Mouse (Mus musculus) lung, adult 2 months (tissue): ENCODE measurements around the gene Wfdc5. TPM values are rescaled to one million over a fixed set of nuclear protein-coding genes. Genes with fewer than 3 reads are reported as not detected.

Experiments used
- DNase-seq: peaks from one replicate; pipeline ENCODE4 v3.0.0; 2022
- H3K4me1 ChIP-seq: fragments of 200-500 bp; 2 replicates; pipeline ENCODE4 v1.6.1; 2011; ENCODE audit warnings: low read length; ENCODE audit not compliant: control insufficient read depth, insufficient read depth
- H3K4me3 ChIP-seq: fragments of 200-500 bp; replicated peaks from 2 replicates; pipeline ENCODE3; 2011; ENCODE audit warnings: low read depth, mild to moderate bottlenecking, control low read depth, low read length; ENCODE audit errors: extremely low read depth
- CTCF ChIP-seq: fragments of 200-500 bp; IDR thresholded peaks from 2 replicates; pipeline ENCODE4 v1.5.1; 2011; ENCODE audit warnings: mild to moderate bottlenecking, low read length, control low read depth; ENCODE audit not compliant: insufficient read depth
- POLR2A ChIP-seq: fragments of 200-500 bp; IDR thresholded peaks from 2 replicates; pipeline ENCODE4 v1.6.1; 2011; ENCODE audit warnings: low read depth, mild to moderate bottlenecking, control low read depth, low read length, borderline replicate concordance; ENCODE audit errors: extremely low read depth
- WGBS: fragments of 180-500 bp; shearing (Covaris S2); methylation state at CpG from one replicate; pipeline ENCODE4 v1.1.7; 2018; 5-methylcytosine and 5-hydroxymethylcytosine counted together
- polyA plus RNA-seq: library from polyadenylated mRNA; depleted of rRNA; stranded (reverse); fragments of >200 nt; gene quantifications from 2 replicates; pipeline ENCODE4 v1.2.3, GENCODE M21; 2012; rRNA removed

Wfdc5 gene
- polyA plus RNA-seq, 1 experiment, result 16.2 TPM

DNA sequence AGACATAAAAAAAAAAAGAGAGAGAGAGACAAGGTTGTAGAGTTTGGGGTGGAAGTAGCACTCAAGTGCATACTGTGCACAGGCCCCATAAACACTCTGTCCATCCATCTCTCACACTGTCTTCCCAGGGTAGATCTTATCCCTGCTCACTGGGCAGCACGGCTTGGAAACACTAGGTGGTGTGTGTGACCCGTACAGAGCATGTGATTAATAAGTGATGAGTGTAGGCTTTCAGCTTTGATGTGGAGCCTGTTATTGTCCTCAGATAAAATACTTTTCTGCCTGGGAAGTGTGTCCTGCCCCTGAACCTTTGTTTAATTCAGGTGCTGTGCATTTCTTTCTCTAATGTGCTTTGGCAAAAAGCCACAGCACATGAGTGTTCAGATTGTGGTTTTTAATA lies 46.1 kb downstream of the Wfdc5 start:
- H3K4me1 ChIP-seq, result peaks cover 7% of the 10 kb centered on the region; the same call in 1 of the 2 replicates
- TF ChIP-seq POLR2A (no peak), CTCF (0 out of 2 replicates have a peak, but pooled peaks have one; percentile 8)
- no peak for DNase-seq
- no peak overlapping the region for H3K4me3 ChIP-seq
- WGBS, result 32% methylated on average over 2 of the region's 2 CpGs

DNA sequence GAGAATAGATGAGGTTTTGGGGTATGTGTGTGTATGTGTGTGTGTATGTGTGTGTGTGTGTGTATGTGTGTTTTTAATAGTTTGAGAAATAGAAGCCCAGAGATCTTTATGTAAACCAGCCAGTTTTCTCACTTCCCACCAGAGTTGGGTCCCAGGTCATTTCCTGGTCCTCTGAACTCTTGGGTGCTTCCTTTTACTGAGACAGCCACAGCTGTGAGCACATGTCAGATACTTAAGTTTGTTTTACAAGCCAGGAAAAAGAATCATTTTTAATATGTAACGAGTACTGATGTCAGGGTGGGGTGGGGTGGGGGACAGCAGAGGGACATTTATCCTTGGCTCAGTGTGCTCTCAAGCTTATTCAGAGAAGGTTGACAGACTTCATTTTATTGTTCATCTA lies 47.2 kb downstream of the Wfdc5 start:
- WGBS, result 52% methylated on average over 1 of the region's 1 CpGs
- DNase-seq, result no peak
- peaks cover 7% of the 10 kb centered on the region; the same call in 1 of the 2 replicates for H3K4me1 ChIP-seq
- no peak overlapping the region for H3K4me3 ChIP-seq
- TF ChIP-seq POLR2A, result no peak
- no peak for TF ChIP-seq CTCF

DNA sequence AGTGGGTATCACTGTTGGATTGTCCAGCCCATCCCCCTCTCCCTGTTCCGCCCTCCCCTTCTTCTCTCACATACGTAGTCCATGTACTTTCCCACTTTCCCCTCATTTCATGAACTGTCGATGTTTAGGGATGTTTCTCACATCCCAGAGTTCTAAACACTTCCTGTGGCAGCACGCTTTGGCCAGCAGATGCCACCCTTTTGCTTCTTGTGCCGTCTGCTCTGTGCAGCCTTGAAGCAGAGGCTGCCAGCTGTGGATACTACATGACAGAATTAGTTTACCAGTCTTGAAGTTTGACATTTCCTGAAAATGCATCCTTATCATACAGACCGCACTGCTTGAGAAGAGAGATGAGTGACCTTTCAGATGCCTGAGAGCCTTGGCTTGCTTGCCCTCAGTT lies 48.0 kb downstream of the Wfdc5 start:
- TF ChIP-seq CTCF (peak; percentile 51), POLR2A (no peak)
- 49% methylated on average over 6 of the region's 6 CpGs for WGBS
- DNase-seq, result no peak
- H3K4me1 ChIP-seq, result peaks cover 3% of the 10 kb centered on the region; the same call in 1 of the 2 replicates
- no peak overlapping the region for H3K4me3 ChIP-seq

DNA sequence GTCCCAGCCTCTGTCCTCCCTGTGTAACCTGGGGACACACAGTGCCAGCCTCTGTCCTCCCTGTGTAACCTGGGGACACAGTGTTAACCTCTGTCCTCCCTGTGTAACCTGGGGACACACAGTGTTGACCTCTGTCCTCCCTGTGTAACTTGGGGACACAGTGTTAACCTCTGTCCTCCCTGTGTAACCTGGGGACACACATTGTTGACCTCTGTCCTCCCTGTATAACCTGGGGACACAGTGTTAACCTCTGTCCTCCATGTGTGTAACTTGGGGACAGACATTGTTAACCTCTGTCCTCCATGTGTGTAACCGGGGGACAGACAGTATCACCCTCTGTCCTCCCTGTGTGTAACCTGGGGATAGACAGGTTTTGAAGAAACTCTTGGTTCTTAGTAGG lies 51.0 kb downstream of the Wfdc5 start:
- 97% methylated on average over 1 of the region's 1 CpGs for WGBS
- no peak for DNase-seq
- no peak for TF ChIP-seq CTCF
- TF ChIP-seq POLR2A, result no peak
- no peak overlapping the region for H3K4me3 ChIP-seq
- peaks cover 6% of the 10 kb centered on the region; the same call in 1 of the 2 replicates for H3K4me1 ChIP-seq

DNA sequence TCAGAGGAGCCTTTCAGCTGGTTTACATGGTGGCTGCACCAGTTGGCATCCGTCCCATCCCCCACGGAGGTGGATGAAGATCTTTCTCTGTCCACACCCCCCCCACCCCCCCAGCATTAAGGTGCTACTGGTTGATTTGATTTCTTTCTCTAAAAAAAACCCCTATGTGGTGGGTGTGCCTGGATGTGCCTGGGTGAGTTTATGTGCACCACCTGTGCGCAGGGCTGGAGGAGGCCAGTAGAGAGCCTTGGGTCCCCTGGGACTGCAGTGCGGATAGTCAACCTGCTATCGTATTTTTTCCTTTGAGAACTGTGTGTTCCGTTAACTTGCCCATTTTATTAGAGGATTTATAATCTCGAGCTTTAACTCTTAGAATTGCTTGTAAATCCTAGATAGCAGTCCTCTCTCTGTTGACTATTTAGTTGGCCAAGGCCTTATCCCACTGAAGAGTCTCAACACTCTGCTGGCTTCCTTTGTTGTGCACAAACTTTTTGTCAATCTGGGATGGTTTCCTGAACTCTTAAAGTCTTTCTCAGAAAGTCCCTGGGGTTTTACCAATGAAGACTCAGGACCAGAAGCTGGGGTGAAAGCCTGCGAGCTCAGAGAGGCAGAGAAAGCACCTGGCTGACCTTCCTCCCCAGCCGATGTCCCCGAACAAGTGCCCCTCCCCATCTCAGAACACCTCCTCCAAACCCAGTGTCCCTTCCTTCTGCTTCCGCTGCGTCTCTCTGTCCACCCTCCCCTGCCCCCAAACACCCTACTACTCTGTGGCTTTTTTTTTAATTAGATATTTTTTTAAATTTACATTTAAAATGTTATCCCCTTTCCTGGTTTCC lies 53.7 kb downstream of the Wfdc5 start:
- no peak for DNase-seq
- H3K4me3 ChIP-seq, result no peak overlapping the region
- H3K4me1 ChIP-seq, result peaks cover 3% of the 10 kb centered on the region; the same call in 1 of the 2 replicates
- TF ChIP-seq CTCF (no peak), POLR2A (no peak)
- WGBS, result 87% methylated on average over 12 of the region's 12 CpGs

DNA sequence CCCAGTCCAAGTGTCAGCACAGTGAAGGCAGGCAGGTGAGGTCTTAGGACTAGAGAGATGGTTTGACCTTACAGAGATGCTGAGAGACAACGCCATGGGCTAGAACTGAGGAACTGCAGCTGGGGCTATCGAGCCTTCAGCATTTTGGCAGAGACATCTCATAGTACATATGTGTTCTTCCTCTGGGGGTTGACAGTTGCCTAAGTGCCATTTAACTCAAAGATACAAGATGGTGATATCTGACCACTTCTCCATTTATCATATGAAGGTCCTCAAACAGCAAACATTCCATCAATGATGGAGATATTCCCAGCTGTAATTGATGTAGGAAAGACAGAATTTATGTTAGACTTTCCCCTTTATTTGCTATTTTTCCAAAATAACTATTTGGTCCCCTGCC lies 55.2 kb downstream of the Wfdc5 start:
- 75% methylated on average over 2 of the region's 2 CpGs for WGBS
- peaks cover 3% of the 10 kb centered on the region; the same call in 1 of the 2 replicates for H3K4me1 ChIP-seq
- TF ChIP-seq CTCF (no peak), POLR2A (no peak)
- DNase-seq, result no peak
- no peak overlapping the region for H3K4me3 ChIP-seq

DNA sequence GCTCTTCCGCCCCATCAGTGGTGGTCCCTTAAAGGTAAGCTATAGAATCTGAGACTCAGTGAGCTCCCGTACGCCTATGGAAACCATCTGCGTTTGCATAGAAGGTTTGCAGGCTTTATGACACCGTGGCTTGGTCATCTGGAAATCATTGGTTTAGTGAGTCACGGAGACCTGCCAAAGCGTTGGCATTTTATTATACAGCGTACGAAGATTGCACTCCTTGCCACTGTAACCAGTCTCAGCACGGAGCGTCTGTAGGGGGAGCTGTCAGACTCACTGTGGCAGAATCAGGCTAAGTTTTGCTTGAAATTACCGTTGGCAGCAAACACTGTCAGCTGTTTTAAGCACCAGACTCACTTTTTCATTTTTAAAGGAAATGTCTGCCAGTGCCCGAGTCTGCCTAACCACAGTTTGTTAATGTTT lies 56.0 kb downstream of the Wfdc5 start:
- no peak overlapping the region for H3K4me3 ChIP-seq
- peaks cover 3% of the 10 kb centered on the region; the same call in 1 of the 2 replicates for H3K4me1 ChIP-seq
- DNase-seq, result peak; percentile 31
- TF ChIP-seq POLR2A, result no peak
- peak; percentile 61 for TF ChIP-seq CTCF
- 69% methylated on average over 13 of the region's 13 CpGs for WGBS

Other genes with a start within 250 kb of the Wfdc5 start
- gene Ywhab, start 187.8 kb downstream of the Wfdc5 start, polyA plus RNA-seq, result 39.4 and 52.8 TPM in 2 replicates
- 0.40 and 0.50 TPM in 2 replicates for gene Pabpc1l, start 157.3 kb downstream of the Wfdc5 start, polyA plus RNA-seq
- gene Stk4, start 112.4 kb downstream of the Wfdc5 start, polyA plus RNA-seq, result 22.0 and 31.3 TPM in 2 replicates
- gene Tomm34, start 111.6 kb downstream of the Wfdc5 start, polyA plus RNA-seq, result 43.5 and 48.8 TPM in 2 replicates
- 0.07 and 0.21 TPM in 2 replicates for gene Kcns1, start 11.6 kb downstream of the Wfdc5 start, polyA plus RNA-seq
- 0.43 and 4.4 TPM in 2 replicates for gene Wfdc12, start 7.9 kb upstream of the Wfdc5 start, polyA plus RNA-seq
- not detected in 2 replicates for gene Wfdc15a, start 17.4 kb upstream of the Wfdc5 start, polyA plus RNA-seq
- 0.34 TPM in 1 of 2 replicates, not detected in the other for gene Wfdc15b, start 38.9 kb upstream of the Wfdc5 start, polyA plus RNA-seq
- not detected in 2 replicates for gene Svs2, start 55.7 kb upstream of the Wfdc5 start, polyA plus RNA-seq
- not detected in 2 replicates for gene Svs3b, start 73.9 kb upstream of the Wfdc5 start, polyA plus RNA-seq
- gene Svs4, start 95.7 kb upstream of the Wfdc5 start, polyA plus RNA-seq, result not detected in 2 replicates
- gene Svs3a, start 106.5 kb upstream of the Wfdc5 start, polyA plus RNA-seq, result not detected in 2 replicates
- not detected in 2 replicates for gene Svs6, start 134.0 kb upstream of the Wfdc5 start, polyA plus RNA-seq
- gene Svs5, start 150.0 kb upstream of the Wfdc5 start, polyA plus RNA-seq, result not detected in 2 replicates
- gene Slpi, start 206.4 kb upstream of the Wfdc5 start, polyA plus RNA-seq, result 64.8 and 662 TPM in 2 replicates
- 86.8 and 101 TPM in 2 replicates for gene Rbpjl, start 220.4 kb upstream of the Wfdc5 start, polyA plus RNA-seq
- gene Matn4, start 222.4 kb upstream of the Wfdc5 start, polyA plus RNA-seq, result 78.0 and 80.1 TPM in 2 replicates